Mouse (Mus musculus): ENCODE measurements at regions not wholly inside any gene's neighbourhood (a gene's known extent, or its start where the extent isn't known, plus 50 kb on each side); places are given as distances from the start of the nearest gene placed in this dataset.

DNA sequence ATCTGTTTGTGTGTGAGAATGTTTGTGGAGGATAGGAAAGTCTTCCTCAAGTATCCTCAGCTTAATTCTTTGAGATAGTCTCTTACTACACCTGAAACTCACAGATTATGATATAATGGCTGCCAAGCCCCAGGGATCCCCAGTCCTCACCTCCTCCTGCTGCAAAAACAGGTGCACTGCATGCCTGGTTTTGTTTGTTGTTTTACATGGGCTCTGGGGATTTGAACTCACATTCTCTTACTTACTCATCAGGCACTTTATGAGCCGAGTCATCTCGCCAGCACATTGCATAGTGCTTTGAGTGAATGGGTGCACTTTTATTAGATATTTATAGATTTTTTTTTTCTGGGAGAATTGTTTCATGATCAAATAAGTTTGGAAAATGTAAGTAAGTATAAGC lies 56.3 kb downstream of the Mterf1b start:
- TF ChIP-seq FLI1 (IDR thresholded peaks at IDR 0.05; ENCODE audit: low read length) (no peak), GATA1 (IDR thresholded peaks at IDR 0.05; ENCODE audit: borderline replicate concordance, low read length) (no peak)
